Mouse (Mus musculus): ENCODE data around the gene Actl7b. TPM values are rescaled to one million over a fixed set of nuclear protein-coding genes. Genes with fewer than 3 reads are reported as not detected.

Gene Actl7b
- polyA plus RNA-seq, 1 experiment = 0.06 TPM

DNA sequence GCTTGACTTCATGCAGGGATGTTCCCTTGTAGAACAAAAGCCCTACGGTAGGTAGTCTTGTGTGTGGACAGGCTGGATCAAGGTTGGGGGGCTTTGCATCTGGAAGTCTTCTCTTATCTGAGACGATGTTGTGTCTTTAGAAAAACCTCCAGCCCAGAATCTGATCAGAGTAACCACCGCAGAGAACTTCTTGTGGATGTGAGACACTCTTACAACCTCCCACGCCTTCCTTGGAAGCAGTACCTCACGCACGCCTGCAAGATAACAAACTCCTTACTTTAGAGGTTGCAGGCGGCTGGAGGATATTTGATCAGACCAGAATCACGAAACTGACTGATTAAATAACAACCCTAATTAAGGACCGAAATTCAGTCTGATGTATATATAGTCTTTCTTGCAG lies 20.8 kb downstream of the Actl7b start:
- no peak for TF ChIP-seq GATA1 (IDR thresholded peaks at IDR 0.05; ENCODE audit: low read length)

DNA sequence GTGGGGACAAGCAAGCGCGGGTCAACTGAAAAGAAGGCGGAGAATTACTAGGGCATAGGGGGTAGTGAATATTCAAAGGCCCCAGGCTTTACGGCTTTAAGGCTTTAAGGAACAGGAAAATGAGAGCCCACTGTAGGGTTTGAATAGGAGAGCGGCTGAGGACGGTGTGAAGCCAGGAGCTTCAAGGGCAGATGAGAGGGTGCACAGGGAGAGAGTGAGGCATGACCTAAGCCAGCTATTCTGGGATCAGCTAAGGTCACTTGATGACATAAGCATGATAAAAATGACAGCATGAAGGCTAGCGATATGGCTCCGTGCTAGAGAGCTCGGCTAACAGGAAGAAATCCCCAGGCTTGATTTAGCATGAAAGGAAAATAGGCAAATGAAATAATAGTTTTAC lies 21.8 kb downstream of the Actl7b start:
- TF ChIP-seq GATA1 (IDR thresholded peaks at IDR 0.05; ENCODE audit: low read length) = no peak

DNA sequence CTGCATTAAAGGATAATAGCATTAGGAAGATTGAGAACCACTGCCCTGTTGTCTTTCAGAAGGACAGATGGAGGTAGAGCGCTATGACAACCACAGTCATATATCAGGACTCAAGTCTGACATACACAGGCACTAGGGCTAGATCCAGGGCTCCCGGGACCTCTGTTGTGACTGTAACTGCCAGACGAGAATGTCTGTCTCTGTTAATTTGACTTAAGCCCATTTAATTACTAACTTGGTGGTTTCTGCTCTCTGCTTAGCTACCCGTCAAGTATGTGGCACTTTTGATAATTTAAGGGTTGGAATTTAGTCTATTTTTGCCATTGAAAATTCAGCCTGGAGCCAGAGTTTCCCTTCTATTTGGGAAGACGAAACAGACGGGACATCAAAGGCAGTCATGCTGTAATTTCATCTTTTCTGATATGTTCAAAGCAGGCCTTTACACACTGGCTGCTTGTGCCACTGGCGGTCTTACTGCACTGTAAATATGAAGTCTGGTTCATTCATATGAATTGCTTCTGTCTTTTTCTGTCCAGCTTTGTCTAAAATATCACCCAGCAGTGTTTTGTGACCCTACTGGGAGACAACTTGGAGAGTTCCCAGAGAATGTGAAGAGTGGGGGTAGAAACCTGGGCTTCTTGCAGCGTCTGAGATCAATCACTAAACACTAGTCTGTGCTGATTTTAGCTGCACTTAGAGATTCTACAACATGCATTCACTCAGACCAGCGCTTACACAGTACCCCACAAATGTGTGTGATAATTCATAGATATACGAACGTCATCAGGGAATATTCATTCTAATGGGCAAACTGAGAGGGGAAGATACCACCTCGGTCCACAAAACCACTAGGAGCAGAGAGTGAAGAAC lies 22.4 kb downstream of the Actl7b start:
- TF ChIP-seq GATA1 (IDR thresholded peaks at IDR 0.05; ENCODE audit: low read length) = no peak

DNA sequence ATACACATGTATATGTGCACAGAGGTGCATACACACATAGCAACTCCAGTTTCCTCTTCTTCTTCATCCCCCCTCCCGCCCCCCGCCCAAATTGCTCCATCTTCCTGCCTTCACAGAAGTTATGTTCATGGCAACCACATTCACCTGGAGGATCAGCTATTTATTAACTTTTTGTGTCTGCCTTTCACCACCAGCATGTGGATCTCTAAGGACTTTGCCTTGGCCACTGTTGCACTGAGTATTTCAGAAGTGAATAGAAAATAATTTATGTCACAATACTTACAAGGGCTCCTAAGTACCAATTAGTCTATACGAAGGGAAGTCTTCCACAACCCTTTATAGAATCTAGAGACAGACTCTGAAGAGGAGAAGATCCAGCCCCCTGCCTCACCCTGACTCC lies 23.3 kb downstream of the Actl7b start:
- TF ChIP-seq GATA1 (IDR thresholded peaks at IDR 0.05; ENCODE audit: low read length) = no peak

DNA sequence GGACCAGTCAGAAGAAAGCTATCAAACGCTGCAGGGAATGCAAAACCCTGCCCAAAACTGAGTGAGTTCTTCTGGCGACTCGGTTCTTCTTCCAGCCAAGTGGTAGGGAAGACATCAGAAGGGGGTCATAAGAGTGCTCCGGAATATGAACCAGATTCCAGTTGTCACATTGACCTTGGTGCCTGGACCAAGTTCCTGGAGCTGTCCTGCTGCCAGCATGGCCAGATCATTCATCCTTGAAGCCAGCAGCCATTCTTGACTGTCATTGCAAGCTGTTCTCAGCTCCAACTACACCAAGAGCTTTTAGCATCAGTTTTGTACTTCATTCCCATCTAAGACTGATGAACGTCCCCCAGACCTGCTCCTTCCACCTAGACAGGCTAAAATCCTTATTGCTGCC lies 24.4 kb downstream of the Actl7b start:
- no peak for TF ChIP-seq GATA1 (IDR thresholded peaks at IDR 0.05; ENCODE audit: low read length)

DNA sequence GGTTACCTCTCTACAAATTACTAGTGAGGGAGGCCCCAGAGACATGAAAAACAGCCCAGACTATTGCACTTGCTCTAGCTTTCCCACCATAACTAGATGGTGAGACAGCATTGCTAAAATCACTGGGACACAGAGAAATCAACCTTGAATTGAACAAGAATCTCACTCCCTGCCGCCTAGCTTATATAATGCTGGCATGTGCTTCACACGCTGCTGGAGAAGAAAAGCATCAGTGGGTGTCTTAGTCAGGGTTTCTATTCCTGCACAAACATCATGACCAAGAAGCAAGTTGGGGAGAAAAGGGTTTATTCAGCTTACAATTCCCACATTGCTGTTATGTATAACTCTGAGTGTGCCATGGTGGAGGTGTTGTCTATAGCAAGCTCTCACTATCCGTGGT lies 28.1 kb downstream of the Actl7b start:
- TF ChIP-seq GATA1 (IDR thresholded peaks at IDR 0.05; ENCODE audit: low read length) = no peak

DNA sequence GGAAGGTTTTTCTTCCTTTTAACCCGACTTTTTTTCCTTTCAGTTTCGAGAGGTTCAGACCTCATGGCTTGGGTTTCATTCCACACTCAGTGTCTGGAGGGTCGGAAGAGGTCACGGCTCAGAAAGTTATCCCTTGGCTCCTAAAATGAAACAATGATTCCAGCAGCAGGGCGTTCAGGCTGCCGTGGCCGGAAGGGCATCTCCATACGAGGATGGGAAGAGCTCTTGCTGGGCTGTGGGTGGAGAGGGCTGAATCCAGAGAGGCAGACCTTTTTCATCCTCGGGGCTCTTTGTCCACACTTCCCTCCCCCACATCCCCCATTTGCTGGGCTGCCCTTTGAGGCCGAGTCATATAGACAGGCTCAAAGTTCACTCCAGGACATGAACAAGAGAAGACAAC lies 39.0 kb downstream of the Actl7b start:
- no peak for TF ChIP-seq GATA1 (IDR thresholded peaks at IDR 0.05; ENCODE audit: low read length)

DNA sequence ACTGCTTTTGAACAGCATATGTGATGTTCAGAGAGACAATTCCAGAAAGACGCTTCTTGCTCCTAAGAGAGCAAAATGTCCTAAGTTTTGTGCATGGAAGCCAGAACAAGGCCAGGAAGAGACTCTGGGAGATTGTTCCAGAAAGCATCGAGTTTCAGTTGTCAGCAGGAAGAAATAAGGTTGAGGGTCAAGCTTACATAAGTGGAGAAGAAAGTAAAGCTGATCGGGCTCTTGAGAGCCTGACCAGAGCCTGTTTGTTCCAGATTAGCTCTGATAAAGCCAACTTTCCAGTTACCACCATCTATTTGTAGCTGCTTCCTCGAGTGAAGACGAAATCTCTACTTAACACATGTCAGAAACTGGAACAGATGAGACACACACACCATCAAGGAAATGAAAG lies 42.6 kb downstream of the Actl7b start:
- no peak for TF ChIP-seq GATA1 (IDR thresholded peaks at IDR 0.05; ENCODE audit: low read length)

DNA sequence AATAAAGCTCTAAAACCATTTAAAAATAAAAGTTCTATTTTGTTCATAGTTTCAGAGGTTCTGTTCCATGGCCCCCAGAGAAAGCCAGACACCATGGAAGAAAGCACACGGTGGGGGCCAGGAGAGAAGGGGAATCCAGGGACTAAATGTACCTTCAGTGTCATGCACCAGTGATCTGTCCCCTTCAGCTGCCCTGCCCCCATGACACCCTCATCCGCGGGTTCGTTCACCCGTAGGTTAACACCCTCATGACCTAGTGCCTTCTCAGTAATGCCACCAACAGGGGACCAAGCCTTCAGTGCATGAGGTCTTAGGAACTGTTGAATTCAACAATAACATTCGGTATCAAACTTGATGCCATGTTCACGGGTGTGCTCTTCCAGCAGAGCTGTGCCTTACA lies 44.8 kb downstream of the Actl7b start:
- TF ChIP-seq GATA1 (IDR thresholded peaks at IDR 0.05; ENCODE audit: low read length) = no peak

Other genes starting within 250 kb of the Actl7b start
- not detected in 2 replicates for gene Gm26657, start 1.4 kb downstream of the Actl7b start, polyA plus RNA-seq (2012)
- gene Actl7a, start 2.0 kb upstream of the Actl7b start, polyA plus RNA-seq (2012) = not detected in 2 replicates
- 3.7 and 4.6 TPM in 2 replicates for gene Elp1, start 60.9 kb upstream of the Actl7b start, polyA plus RNA-seq (2012)
- 7.5 and 8.4 TPM in 2 replicates for gene Fam206a, start 60.9 kb upstream of the Actl7b start, polyA plus RNA-seq (2012)
- 7.2 and 10.0 TPM in 2 replicates for gene Ctnnal1, start 123.7 kb upstream of the Actl7b start, polyA plus RNA-seq (2012)
- 0.75 and 0.92 TPM in 2 replicates for gene Tmem245, start 206.0 kb upstream of the Actl7b start, polyA plus RNA-seq (2012)
- not detected in 2 replicates for gene Frrs1l, start 248.9 kb upstream of the Actl7b start, polyA plus RNA-seq (2012)